Mouse (Mus musculus) 3T3-L1 (cell line): Measurements from ENCODE around the gene Mlycd.

Experiments
- DNase-seq: peaks from one replicate; pipeline ENCODE4 v3.0.0-alpha.2; 2015; ENCODE audit warnings: low read depth, low spot score

Mlycd gene

DNA sequence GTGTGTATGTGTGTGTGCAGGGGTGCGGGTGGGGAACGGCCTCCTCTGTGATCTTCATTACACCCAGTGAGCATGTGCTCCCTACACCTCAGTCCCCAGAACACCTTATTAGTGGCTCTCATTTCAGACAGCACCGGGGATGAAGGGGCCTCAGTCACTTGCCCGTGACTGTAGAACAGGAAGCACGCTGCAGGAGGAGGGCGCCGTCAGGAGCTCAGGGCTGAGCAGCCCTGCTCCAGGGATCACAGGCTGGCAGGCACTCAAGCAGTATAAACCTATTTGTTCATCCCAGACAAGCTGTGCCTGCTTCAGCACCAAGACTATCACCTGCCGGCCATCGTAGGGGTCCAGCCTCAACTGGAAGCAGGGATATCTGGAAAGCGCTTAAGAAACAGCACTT is 9.2 kb downstream of the Mlycd start:
- DNase-seq = no peak

DNA sequence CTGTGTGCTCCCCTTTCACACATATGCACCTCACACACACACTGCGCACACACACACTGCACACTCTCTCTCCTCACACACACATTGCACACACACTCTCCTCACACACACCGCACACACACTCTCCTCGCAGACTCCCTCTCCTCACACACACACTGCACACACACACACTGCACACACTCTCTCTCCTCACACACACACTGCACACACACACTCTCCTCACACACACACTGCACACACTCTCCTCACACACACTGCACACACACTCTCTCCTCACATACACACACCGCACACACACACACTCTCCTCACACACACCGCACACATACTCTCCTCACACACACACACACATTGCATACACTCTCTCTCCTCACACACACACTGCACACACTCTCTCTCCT is 10.0 kb downstream of the Mlycd start:
- no peak for DNase-seq

DNA sequence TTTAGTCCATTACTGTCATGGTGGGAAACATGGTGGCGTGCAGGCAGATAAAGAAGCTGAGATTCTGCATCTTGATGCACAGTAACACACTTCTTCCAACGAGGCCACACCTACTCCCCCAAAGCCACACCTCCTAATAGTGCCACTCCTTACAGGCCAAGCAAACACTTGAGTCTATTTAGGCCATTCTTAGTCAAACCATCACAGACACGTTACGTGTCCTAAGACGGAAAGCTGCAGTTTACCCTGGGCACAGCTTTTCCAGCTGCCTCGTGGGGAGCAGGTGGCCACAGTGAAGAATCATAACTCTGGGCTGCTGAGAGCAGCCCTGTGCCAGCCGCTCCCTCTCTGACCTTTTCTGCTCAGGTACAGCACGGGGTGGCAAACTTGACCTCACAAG is 13.6 kb downstream of the Mlycd start:
- DNase-seq = no peak

DNA sequence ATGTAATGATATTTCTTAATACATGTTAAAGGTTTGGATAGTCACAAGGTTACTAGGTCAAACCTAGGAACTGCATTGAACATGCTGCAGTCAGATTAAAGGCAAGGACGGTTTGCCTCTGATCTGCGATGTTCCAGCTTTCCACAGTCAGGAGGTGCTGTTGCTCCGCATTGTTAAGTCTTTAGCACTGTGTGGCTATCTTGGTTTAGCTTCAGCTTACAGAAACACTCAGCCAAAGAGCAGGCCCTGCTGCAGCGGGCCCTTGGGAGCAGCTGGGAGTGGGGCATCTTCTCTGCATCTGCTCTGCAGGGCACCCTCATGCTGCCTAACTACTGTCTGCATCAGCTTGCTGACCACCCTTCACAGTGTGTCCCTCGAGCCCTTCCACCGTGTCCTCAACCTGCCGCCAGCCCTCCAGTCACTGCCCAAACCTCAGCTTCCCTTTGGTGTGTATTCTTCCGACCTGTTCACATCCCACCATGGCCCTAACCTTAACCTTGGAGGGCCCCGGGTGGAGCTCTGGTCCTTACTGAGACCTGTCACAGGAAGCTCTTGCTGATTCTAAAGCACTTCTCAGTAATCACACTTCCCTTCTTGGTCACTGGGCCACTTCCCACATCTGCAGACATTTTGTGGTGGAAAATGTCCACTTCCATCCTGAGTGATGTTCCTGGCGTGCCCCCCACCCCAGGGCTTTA is 17.5 kb downstream of the Mlycd start:
- DNase-seq = no peak

DNA sequence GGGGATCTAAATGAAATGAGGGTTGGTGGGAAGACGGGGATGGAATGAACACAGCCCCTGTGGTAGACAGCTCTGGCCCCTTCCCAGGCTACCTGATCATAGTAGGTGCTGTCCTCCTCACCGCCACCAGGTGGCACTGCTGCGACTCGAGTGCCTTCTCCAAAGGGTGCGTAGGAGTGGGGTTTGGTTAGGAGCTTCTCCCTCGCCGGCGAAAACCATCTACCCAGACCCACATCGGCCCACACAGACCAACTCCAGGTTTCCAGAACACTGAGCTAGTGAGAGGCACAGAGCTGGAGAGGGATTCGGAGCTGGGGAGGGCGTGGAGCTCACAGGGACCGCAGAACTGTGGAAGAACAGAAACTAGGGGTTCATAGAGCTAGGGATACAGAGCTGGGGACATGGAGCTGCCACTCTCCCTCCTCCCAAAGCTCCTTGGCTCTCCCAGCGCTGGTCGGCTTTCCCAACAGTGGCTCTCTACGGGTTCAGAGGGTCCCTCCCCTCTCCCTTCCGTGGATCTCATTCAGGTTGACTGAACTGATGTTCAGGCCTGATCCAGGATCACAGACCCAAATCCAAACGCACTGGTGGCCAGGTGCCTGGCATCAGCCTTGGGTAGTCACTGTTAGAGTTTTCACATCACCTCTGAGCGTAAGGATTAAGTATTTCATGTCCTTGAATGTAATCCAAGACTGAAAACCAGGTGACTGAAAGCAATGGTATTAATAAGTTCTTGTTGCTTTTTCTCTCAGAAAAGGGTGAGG is 18.2 kb downstream of the Mlycd start:
- peak; percentile 79 for DNase-seq

DNA sequence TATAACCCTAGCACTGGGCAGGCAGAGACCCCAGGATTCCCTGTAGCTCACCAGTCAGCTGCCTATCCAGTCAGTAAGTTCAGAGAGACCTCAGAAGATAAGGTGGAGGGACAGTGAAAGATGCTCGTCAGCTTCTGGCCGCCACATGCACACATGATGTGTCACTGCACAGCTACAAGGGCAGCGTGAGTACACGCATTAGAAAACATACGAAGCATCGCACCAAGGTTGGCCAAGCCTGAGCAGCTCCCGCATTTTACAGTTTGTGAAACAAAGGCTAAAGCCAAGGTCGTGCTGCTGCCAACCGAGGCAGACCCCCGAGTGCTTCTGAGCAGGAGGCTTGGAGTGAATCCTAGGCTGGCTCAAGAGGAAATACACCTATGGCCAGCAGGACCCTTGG is 18.9 kb downstream of the Mlycd start:
- DNase-seq = no peak

DNA sequence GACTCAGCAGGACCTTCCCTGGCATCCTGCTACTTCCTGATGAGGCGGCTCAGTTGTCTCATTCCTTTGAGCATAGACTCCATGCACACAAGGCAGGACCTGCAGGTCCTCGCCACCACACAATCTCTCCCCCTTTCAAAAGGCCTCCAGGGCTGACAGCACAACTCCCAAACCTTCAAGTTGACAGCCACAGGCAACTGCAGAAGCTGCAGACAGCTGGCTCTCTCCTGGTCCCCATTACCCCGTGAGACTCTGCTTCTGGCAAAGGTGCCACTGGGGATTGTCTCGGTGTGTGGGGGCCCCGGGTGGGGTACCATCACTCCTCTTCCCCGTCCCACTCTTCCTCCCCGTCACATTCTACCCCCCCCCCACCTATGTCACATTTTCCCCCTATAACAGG is 25.6 kb downstream of the Mlycd start:
- DNase-seq = no peak

DNA sequence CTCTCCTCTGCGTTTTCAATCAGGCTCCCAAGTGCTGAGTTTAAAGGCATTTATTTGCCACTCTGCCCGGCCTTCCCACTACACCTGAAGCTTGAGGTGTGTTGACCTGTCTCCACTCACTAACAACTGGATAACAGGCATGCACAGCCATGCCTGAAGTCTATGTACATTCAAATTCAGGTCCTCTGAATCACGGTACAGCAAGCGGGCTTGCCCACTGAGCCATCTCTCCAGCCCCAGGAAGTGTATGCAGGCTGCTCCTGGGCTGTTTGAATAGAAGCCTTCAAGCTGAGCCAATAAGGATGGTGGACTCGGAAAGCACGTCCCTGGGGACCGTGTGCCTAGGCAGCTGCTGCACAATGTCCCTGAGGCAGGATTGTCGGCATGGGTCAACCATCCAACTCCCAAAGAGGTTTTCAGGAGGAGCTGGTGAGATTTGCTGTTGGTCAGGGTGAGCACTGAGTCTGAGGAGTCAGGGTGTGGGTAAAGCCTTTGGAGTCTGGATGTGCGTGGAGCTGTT is 27.0 kb downstream of the Mlycd start:
- DNase-seq = no peak

DNA sequence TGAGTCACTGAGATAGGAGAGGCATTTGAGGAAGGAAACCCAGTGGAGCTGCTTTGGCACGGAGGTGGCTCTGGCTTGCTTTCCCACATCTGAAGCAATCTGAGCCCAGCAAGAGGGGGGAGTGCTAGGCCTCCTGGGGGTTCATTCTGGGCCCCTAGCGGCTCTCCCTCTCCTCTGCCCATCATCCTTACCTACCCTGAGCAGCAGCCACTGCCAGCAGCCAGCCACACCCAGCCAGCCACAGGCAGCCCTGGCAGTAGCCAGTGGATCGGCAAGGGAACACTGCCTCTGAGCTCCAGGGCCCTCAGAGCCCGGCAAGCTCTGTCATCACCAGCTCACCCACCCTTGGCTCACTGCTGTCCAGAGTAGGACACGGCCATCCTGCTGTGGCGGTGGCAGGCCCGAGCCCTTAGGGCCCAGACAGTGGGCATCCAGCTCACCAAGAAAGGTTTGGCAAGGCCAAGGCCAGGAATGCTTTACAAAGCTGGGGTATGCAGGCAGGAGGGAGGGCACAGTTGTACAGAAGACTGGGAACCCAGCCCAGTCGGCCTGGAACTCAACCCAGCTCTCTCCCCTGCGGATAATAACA is 27.5 kb downstream of the Mlycd start:
- DNase-seq = peak; percentile 63

DNA sequence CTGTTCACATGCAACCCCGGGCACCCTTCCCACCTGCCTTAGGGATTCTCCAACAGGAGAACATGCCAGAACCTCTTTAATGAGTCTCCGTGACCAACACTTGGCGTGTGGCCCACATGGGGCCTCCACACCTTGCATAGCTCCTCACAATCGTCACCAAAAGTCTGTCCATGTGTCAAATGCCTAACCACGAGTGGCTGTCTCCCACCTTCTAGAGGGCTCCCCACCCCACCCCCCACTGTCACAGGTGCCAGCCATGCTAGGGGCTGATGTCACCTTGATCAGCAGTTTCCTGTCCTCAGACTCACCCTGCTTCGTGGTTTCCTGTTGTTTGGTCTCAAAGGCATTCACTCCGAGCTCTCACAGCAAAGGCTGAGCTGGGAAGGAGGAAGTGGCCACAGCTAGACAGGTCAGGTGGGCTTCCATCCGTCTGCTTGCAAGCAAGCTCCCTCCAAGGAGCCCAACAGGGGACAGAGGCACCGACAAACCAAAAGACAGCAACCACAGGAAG is 29.0 kb downstream of the Mlycd start:
- peak; percentile 64 for DNase-seq

DNA sequence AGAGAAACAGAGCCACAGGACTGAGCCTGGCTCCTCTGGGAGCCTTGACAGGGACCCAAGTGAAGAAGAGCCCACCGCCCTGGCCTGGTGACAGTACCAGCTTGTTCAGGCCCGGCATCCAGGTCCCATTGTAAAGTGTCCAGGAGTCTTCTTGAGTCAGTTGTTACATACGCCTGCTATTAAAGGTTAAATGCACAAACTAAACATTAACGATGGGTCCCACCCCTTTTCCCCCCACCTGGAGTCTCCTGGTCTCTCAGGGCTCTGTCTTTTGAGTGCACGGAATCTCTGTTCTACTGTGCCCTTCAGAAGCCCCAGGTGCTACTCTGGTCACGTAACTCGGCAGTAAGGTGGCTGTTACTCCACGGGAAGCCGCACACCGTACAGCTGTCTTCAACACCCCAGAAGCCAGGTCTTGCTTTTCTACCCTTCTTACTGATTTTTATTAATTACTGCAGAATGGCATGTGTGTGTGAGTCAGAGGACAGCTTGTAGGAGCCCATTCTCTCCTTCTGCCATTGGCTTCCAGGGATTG is 29.6 kb downstream of the Mlycd start:
- DNase-seq = no peak

DNA sequence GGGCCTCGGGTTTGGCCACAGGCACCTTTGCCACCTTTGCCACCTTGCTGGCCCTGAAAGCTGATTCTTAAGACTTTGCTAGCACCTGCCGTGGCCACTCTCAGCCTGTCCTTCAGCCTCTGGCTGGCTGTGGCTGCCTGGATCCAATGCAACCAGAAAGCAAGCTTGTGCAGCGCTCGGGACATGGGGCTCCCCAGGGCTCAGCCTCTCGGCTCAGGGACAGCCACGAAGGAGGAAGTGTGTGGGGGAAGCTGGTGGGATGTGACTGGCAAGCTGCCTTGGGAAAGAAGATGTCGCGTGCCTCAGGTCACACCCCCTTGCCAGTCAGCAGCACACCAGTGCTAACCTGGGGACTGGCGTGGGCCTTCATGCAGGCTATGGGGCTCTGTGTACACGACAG is 30.1 kb downstream of the Mlycd start:
- no peak for DNase-seq

DNA sequence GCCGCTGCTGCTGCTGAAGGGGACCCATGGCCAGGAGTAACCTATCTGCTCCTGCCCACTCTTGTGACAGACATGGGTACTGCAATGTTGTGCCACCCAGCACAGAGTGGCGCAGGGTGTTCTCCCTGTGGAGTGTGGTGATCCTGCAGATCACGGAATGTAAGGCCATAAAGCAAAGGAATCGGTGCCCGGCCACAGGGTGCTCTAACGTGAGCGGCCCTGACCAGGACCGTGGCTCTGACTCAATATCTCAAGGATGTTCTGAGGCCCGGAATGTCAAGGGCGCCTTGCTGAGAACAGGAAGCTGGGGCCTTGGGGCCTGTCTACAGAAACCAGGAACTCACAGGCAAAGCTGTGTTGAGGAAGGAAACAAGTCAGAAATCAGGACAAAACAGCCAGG is 30.9 kb downstream of the Mlycd start:
- DNase-seq = no peak

DNA sequence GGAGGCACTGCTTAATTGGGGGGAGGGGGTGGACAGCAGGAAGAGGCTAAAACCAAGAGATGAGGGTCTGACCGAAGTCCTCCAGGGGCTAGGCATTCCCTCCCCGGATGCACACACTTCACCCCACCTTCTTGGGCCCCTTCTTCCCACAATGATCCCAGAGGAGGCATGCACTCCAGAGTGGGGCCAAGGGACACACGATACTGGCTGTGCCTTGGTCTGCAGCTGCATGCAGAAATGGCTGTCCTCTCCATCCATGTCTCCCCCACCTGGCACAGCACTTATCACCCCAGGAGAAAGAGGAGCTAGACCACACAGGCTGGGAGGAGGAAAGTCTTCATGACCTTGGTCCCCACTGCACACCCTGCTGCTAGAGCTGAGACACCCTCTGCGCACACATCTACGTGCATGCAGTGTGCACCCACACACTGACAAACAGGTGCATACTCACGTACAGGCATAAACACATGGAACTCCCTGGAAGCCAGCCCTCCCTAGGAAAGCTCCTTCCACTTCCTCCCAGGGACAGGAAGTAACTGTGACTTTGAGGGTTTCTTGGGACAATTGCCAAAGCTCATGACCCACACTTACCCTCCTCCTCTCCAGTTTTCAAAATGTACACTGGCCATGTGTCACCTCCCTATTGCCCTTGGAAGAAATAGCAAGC is 31.5 kb downstream of the Mlycd start:
- DNase-seq = no peak

DNA sequence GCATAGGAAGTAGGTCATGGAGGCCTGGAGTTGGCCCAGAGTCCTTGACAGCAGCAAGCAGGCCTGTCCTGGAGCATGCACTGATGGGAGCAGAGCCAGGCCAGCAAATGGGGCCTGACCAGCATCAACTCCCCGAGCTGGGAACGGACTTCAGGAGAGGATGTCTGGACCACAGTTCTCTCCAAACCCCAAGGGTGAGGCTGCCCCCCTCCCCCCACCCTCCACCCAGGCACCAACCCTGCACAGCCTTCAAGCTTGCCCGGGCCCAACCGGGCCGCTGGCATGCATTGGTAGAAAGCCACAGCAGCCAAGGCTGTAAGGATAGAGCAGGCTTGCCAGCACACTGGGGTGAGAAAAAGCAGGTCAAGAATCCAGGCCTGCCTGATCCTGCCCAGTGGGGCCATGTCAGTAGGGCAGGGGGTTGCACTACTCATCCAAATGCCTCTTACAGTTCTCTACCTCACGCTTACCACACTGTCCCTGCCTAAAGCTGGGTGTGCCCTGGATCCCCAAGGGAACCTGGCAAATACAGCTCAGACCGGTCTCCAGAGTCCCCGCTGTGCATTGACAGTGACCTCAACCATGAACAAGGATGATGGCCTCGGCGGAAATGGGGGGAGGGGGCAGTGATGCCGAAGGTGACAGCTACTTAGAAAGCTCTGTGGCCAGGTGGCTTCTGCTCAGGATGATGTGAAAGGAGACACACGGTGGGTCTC is 33.1 kb downstream of the Mlycd start:
- no peak for DNase-seq

DNA sequence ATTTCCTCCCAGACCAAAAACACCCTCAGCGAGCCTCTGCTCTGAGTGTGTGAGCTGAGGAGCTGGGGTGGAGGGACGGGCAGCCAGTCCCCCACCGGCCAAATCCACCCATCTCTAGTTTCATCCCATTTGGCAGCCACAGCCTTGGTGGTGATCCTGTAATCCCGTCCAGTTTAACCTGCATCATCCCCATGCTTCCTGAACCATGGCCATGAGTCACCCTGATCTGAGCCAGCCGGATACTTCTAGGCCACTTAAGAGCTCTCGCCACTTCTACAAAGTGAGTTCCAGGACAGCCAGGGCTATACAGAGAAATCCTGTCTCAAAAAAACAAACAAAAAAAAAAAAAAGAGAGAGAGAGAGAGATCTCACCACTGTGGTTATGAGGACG is 33.7 kb downstream of the Mlycd start:
- DNase-seq = peak; percentile 80

DNA sequence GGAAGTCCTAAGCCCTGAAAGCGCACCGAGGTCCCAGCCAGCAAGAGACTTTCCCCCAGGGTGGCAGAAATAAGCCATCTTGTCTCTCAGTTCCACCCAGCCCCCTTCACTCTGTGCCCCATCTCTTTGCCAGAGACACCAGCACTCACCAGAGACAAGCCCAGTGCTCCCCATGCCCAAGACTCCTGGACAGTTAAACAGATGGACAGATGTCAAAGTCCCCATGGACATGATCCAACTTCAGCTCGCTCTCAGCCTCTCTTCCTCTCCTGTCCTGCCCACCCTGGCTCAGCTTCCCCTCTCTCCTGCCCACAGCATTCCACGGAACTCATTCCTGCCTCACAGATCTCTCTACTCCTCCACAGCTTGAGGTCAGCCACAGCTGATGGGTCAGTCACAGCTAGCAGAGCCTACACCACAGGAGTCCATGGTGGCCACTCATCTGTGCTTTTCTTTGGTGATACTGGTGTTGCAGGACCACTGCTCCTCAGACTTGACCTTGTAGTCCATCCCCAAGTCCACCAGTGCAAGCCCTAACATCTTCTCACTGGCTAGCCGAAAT is 34.2 kb downstream of the Mlycd start:
- DNase-seq = peak; percentile 45

DNA sequence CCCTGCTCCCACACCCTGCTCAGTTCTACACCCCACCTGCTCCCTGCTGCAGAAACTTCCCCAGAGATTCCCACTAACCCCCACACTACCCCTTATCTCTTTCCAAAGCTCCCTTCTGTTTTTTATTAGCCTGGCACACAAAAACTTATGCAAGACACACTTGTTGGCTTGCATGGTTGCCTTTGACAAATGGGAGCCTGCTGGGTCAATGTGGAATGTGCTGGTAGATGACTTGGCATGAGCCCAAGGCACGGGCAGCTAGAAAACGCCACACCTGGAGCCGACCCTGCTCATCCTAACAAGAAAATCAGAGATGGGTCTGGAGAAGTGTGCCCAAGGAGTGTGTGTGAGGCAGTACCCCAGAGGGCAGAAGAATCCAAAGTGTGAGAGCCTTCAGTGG is 34.9 kb downstream of the Mlycd start:
- no peak for DNase-seq

DNA sequence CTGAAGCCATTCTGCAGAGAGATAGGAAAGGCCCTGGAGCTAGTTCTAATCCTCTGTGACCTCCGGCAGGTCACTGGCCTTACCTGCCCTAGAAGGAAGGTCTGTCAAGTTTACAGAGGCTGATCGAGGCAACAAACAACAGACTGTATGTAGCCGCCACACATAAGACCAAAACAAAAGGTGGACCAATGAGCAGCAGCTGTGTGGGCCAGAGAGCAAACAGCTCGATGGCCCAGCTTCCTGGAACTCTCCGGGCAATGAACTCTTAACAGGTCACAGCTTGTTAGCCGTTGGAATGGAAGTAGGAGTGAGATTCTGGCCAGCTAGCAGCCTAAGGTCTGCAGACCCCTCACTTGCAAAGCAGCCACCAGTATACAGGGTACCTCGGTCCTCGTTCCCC is 35.6 kb downstream of the Mlycd start:
- no peak for DNase-seq

DNA sequence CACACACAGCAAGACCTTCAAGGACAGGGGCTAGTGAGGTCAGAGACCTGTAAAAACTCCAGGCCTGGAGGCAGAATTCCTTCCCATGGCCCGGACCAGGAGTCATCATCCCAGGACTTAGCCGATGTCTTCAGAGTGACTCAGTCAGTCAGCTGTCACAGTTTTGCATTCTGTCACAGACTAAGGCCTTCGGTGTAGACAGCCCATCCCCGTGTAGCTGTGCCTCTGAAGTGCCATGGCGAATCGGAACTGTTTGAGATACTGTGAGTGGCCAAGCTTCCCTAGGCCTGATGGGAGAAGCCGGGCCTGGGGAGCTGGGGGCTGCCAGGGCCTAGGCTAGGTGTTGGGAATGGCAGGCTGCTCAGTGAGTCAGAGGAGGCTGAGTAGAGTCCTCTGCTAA is 36.0 kb downstream of the Mlycd start:
- peak; percentile 42 for DNase-seq

DNA sequence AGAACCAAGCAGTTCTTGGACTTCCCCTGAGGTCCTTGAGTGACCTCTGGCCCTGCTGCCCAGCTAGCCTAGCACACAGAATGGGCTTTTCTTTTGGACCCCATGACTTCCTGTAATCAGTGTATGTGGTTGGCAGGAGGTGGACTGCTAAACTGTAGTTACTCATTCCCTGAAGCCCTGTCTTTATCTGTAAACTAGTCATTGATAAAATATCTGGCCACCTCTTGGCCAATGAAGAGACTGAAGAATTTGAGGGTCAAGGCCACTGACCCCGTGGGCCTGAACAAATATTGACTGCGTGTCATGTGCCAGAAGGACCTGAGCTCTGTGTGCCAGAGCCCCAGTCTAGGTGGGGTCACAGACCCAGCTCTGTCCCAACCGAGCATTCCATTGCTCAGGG is 37.7 kb downstream of the Mlycd start:
- no peak for DNase-seq
